Mouse (Mus musculus): Measurements from ENCODE around the gene Zfp865. TPM values are rescaled to one million over a fixed set of nuclear protein-coding genes. Genes with fewer than 3 reads are reported as not detected.

Zfp865 gene
- polyA plus RNA-seq, 1 experiment from 2014 or later, result 5.7 TPM

DNA sequence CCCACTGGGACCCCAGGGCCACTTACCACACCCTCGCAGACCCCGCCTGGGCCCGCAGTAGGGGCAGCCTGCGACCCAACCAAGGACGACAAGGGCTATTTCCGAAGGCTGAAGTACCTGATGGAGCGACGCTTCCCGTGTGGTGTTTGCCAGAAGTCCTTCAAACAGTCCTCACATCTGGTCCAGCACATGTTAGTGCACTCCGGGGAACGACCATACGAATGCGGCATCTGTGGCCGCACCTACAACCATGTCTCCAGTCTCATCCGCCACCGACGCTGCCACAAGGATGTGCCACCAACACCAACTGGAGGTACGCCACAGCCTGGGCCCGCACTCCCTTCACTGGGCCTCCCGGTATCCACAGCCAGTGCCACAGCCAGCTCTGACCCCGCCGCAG is 9.4 kb downstream of the Zfp865 start:
- no peak overlapping the region for H3K27ac ChIP-seq (ENCODE audit: low read length)
- no peaks in the 10 kb centered on the region for H3K4me1 ChIP-seq (replicated peaks; ENCODE audit: control insufficient read depth, insufficient read depth, low read length)
- H3K27me3 ChIP-seq (ENCODE audit: control insufficient read depth, insufficient read depth, low read depth, low read length), result no peaks in the 10 kb centered on the region
- H3K9me3 ChIP-seq (ENCODE audit: control insufficient read depth, low read length), result peaks cover 38% of the 10 kb centered on the region
- ATAC-seq (ENCODE audit: low read depth), result no peak
- H3K36me3 ChIP-seq (ENCODE audit: control insufficient read depth, insufficient read depth, low read length), result peaks cover 68% of the 10 kb centered on the region
- H3K9ac ChIP-seq (ENCODE audit: low read length), result no peak overlapping the region
- H3K4me3 ChIP-seq (ENCODE audit: low read length), result no peak overlapping the region
- H3K4me2 ChIP-seq (ENCODE audit: low read depth, low read length), result no peak overlapping the region
- 93% methylated on average over 22 of the region's 22 CpGs for WGBS

DNA sequence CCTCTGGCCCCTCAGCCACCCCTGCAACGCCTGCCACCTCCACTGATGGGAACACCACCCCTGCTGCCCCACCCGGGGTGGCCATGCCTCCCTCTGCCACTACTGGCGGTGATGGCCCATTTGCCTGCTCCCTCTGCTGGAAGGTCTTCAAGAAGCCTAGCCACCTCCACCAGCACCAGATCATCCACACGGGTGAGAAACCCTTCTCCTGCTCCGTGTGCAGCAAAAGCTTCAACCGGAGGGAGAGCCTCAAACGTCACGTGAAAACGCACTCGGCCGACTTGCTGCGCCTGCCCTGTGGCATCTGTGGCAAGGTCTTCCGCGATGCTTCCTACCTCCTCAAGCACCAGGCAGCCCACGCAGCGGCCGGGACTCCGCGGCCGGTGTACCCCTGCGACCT is 9.8 kb downstream of the Zfp865 start:
- WGBS, result 90% methylated on average over 21 of the region's 21 CpGs
- H3K9ac ChIP-seq (ENCODE audit: low read length), result no peak overlapping the region
- H3K36me3 ChIP-seq (ENCODE audit: control insufficient read depth, insufficient read depth, low read length), result peaks cover 72% of the 10 kb centered on the region
- no peak for ATAC-seq (ENCODE audit: low read depth)
- H3K9me3 ChIP-seq (ENCODE audit: control insufficient read depth, low read length), result peaks cover 38% of the 10 kb centered on the region
- H3K4me2 ChIP-seq (ENCODE audit: low read depth, low read length), result no peak overlapping the region
- no peak overlapping the region for H3K27ac ChIP-seq (ENCODE audit: low read length)
- no peaks in the 10 kb centered on the region for H3K4me1 ChIP-seq (replicated peaks; ENCODE audit: control insufficient read depth, insufficient read depth, low read length)
- no peaks in the 10 kb centered on the region for H3K27me3 ChIP-seq (ENCODE audit: control insufficient read depth, insufficient read depth, low read depth, low read length)
- H3K4me3 ChIP-seq (ENCODE audit: low read length), result no peak overlapping the region

DNA sequence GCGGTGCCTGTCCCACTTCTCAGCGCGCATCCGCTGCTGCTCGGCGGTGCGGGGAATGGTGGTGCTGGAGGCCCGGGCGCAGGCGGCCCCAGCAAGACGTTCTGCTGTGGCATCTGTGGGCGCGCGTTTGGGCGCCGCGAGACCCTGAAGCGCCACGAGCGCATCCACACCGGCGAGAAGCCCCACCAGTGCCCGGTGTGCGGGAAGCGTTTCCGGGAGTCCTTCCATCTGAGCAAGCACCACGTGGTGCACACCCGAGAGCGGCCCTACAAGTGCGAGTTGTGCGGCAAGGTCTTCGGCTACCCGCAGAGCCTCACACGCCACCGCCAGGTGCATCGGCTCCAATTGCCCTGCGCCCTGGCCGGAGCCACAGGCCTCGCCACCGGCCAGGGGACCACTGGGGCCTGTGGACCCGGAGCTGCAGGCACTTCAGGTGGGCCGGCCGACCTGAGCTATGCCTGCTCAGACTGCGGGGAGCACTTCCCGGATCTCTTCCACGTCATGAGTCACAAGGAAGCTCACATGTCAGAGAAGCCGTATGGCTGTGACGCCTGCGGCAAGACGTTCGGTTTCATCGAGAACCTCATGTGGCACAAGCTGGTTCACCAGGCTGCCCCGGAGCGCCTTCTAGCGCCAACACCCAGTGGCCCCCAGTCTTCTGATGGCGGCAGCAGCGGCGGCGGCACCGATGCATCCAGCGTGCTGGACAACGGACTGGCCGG is 10.5 kb downstream of the Zfp865 start:
- no peak for ATAC-seq (ENCODE audit: low read depth)
- WGBS, result 89% methylated on average over 63 of the region's 63 CpGs
- Histone ChIP-seq H3K4me2 (ENCODE audit: low read depth, low read length) (no peak overlapping the region), H3K4me3 (ENCODE audit: low read length) (no peak overlapping the region), H3K36me3 (ENCODE audit: control insufficient read depth, insufficient read depth, low read length) (peaks cover 78% of the 10 kb centered on the region), H3K4me1 (replicated peaks; ENCODE audit: control insufficient read depth, insufficient read depth, low read length) (no peaks in the 10 kb centered on the region), H3K9ac (ENCODE audit: low read length) (no peak overlapping the region), H3K27ac (ENCODE audit: low read length) (no peak overlapping the region), H3K27me3 (ENCODE audit: control insufficient read depth, insufficient read depth, low read depth, low read length) (no peaks in the 10 kb centered on the region), H3K9me3 (ENCODE audit: control insufficient read depth, low read length) (peaks cover 41% of the 10 kb centered on the region)

DNA sequence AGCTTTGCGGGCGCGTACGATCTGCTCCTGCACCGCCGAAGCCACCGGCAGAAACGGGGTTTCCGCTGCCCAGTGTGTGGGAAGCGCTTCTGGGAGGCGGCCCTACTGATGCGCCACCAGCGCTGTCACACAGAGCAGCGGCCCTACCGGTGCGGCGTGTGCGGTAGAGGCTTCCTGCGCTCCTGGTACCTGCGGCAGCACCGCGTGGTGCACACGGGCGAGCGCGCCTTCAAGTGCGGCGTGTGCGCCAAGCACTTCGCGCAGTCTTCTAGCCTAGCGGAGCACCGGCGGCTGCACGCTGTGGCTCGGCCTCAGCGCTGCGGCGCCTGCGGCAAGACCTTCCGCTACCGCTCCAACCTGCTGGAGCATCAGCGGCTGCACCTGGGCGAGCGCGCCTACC is 11.3 kb downstream of the Zfp865 start:
- no peaks in the 10 kb centered on the region for H3K4me1 ChIP-seq (replicated peaks; ENCODE audit: control insufficient read depth, insufficient read depth, low read length)
- 84% methylated on average over 45 of the region's 46 CpGs for WGBS
- H3K9me3 ChIP-seq (ENCODE audit: control insufficient read depth, low read length), result peaks cover 41% of the 10 kb centered on the region
- H3K9ac ChIP-seq (ENCODE audit: low read length), result no peak overlapping the region
- H3K4me2 ChIP-seq (ENCODE audit: low read depth, low read length), result no peak overlapping the region
- ATAC-seq (ENCODE audit: low read depth), result no peak
- peaks cover 84% of the 10 kb centered on the region for H3K36me3 ChIP-seq (ENCODE audit: control insufficient read depth, insufficient read depth, low read length)
- H3K27me3 ChIP-seq (ENCODE audit: control insufficient read depth, insufficient read depth, low read depth, low read length), result no peaks in the 10 kb centered on the region
- no peak overlapping the region for H3K4me3 ChIP-seq (ENCODE audit: low read length)
- H3K27ac ChIP-seq (ENCODE audit: low read length), result no peak overlapping the region

DNA sequence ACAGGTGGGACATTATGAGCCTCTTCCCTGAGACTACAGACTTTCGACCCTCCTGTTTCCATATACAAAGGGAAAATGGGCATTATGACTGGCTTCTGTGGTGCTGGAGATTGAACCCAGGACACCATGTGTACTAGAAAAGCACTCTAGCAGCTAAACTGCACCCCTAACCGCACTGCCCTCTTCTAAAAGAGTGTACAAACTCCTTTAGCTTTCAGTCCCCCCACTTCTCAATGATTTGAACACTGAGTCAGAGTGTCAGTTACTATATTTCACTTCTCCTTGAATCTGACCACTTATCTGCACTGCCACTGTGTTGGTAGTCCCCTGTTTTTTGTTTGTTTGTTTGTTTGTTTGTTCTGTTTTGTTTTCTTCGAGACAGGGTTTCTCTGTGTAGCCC is 13.6 kb downstream of the Zfp865 start, which contains the start of gene 4632433K11Rik:
TSS of gene 4632433K11Rik (plus strand) at position 301 of the 400 bp plus-strand sequence.
- no peak for ATAC-seq (ENCODE audit: low read depth)
- H3K9me3 ChIP-seq (ENCODE audit: control insufficient read depth, low read length), result peaks cover 40% of the 10 kb centered on the region
- no peak within 1 kb of the TSS for H3K9ac ChIP-seq (ENCODE audit: low read length)
- H3K27me3 ChIP-seq (ENCODE audit: control insufficient read depth, insufficient read depth, low read depth, low read length), result no peaks in the 10 kb centered on the region
- H3K36me3 ChIP-seq (ENCODE audit: control insufficient read depth, insufficient read depth, low read length), result peaks cover 72% of the 10 kb centered on the region
- H3K4me2 ChIP-seq (ENCODE audit: low read depth, low read length), result no peak within 1 kb of the TSS
- WGBS, result 81% methylated on average over 3 of the region's 3 CpGs
- H3K4me1 ChIP-seq (replicated peaks; ENCODE audit: control insufficient read depth, insufficient read depth, low read length), result peaks cover 5% of the 10 kb centered on the region; the same call in 1 of the 2 replicates
- no peak within 1 kb of the TSS for H3K27ac ChIP-seq (ENCODE audit: low read length)
- no peak within 1 kb of the TSS for H3K4me3 ChIP-seq (ENCODE audit: low read length)

DNA sequence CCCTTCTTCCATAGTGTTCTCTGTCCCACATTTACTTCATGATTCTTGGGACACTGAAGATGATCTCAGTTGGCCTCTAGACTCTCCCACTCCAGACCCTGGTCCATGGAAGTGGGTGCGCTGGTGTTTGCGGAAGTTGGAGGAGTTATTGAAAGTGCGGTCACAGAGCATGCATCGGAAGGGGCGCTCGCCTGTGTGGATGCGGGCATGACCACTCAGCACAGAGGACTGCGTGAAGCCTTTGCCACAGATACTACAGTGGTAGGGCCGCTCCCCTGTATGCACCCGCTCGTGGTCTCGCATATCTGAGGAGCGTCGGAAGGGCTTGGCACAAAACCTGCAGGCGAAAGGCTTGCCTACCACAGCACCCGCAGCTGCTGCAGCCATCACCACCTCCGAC is 15.5 kb downstream of the Zfp865 start:
- peaks cover 12% of the 10 kb centered on the region; the same call in 1 of the 2 replicates for H3K4me1 ChIP-seq (replicated peaks; ENCODE audit: control insufficient read depth, insufficient read depth, low read length)
- ATAC-seq (ENCODE audit: low read depth), result no peak
- H3K9me3 ChIP-seq (ENCODE audit: control insufficient read depth, low read length), result peaks cover 22% of the 10 kb centered on the region
- H3K27me3 ChIP-seq (ENCODE audit: control insufficient read depth, insufficient read depth, low read depth, low read length), result no peaks in the 10 kb centered on the region
- peaks cover 54% of the 10 kb centered on the region for H3K36me3 ChIP-seq (ENCODE audit: control insufficient read depth, insufficient read depth, low read length)
- H3K27ac ChIP-seq (ENCODE audit: low read length), result no peak overlapping the region
- 96% methylated on average over 17 of the region's 17 CpGs for WGBS
- H3K4me3 ChIP-seq (ENCODE audit: low read length), result no peak overlapping the region
- no peak overlapping the region for H3K9ac ChIP-seq (ENCODE audit: low read length)
- H3K4me2 ChIP-seq (ENCODE audit: low read depth, low read length), result no peak overlapping the region

DNA sequence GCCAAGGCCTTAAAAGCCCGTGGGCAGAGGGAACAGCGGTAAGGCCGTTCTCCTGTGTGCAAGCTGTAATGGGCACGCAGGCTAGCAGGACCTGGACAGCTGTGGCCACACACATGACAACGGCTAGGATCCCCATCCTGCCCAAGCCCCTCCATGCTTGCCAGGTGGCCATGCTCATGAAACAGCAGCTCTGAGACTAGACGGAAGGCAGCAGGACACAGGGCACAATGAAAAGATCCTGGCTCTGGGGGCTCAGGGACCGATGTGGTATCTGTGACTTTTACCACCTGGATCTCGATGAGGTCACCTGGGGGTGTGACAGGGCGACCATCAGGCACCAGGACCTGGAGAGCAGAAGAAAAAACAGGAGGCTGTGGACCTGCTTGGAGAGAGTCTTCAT is 16.0 kb downstream of the Zfp865 start:
- 89% methylated on average over 9 of the region's 9 CpGs for WGBS

DNA sequence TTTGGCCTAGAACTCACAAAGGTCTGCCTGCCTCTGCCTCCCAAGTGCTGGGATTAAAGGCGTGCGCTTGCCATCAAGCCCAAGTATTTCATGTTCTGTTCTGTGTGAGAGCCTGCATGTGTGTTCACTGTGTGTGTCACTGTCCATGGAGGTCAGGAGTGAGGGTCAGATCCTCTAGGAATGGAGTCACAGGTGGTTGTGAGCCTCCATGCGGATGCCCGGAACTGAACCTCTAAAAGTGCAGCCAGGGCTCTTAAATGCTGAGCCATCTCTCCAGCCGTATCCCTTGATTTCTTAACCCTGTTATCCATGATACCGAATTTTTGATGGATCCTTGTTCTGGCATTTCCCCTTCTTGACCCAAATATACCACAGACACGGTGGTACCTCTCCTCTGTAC is 16.9 kb downstream of the Zfp865 start:
- peaks cover 40% of the 10 kb centered on the region for H3K36me3 ChIP-seq (ENCODE audit: control insufficient read depth, insufficient read depth, low read length)
- 92% methylated on average over 7 of the region's 7 CpGs for WGBS
- ATAC-seq (ENCODE audit: low read depth), result no peak

More for the DNA sequence above, 16.0 kb downstream of the Zfp865 start:
- H3K4me2 ChIP-seq (ENCODE audit: low read depth, low read length), result no peak overlapping the region
- peaks cover 49% of the 10 kb centered on the region for H3K36me3 ChIP-seq (ENCODE audit: control insufficient read depth, insufficient read depth, low read length)
- no peak overlapping the region for H3K4me3 ChIP-seq (ENCODE audit: low read length)
- no peak for ATAC-seq (ENCODE audit: low read depth)
- no peak overlapping the region for H3K27ac ChIP-seq (ENCODE audit: low read length)
- peaks cover 12% of the 10 kb centered on the region; the same call in 1 of the 2 replicates for H3K4me1 ChIP-seq (replicated peaks; ENCODE audit: control insufficient read depth, insufficient read depth, low read length)
- no peak overlapping the region for H3K9ac ChIP-seq (ENCODE audit: low read length)
- H3K9me3 ChIP-seq (ENCODE audit: control insufficient read depth, low read length), result peaks cover 17% of the 10 kb centered on the region
- H3K27me3 ChIP-seq (ENCODE audit: control insufficient read depth, insufficient read depth, low read depth, low read length), result no peaks in the 10 kb centered on the region

DNA sequence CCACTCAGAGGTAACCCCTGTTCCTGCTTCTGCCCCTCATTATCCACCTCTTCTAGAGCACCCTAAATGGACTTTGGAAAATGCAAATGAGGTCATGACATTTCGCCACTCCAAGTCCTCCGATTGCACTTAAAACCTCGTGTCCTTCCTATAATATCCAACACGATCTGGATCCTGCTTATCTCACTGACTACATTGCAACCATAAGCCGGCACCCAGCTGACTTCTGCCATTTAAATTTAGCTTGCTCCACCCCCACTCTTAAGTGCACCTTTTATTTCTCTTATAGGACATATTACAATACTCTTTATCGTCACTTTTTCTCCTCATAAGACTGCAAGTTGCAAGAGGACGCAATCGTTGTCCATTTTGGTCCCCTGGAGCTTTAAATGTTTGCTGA is 17.3 kb downstream of the Zfp865 start:
- no peaks in the 10 kb centered on the region for H3K27me3 ChIP-seq (ENCODE audit: control insufficient read depth, insufficient read depth, low read depth, low read length)
- H3K4me2 ChIP-seq (ENCODE audit: low read depth, low read length), result peak overlapping the region; percentile 67
- no peak for ATAC-seq (ENCODE audit: low read depth)
- H3K4me3 ChIP-seq (ENCODE audit: low read length), result peak overlapping the region; percentile 90
- peaks cover 35% of the 10 kb centered on the region for H3K36me3 ChIP-seq (ENCODE audit: control insufficient read depth, insufficient read depth, low read length)
- WGBS, result 86% methylated on average over 8 of the region's 8 CpGs
- H3K9me3 ChIP-seq (ENCODE audit: control insufficient read depth, low read length), result peaks cover 5% of the 10 kb centered on the region; the same call in 1 of the 2 replicates
- H3K4me1 ChIP-seq (replicated peaks; ENCODE audit: control insufficient read depth, insufficient read depth, low read length), result peaks cover 12% of the 10 kb centered on the region; the same call in 1 of the 2 replicates
- H3K27ac ChIP-seq (ENCODE audit: low read length), result peak overlapping the region; percentile 97; the same call in 1 of the 2 replicates
- H3K9ac ChIP-seq (ENCODE audit: low read length), result no peak overlapping the region

More for the DNA sequence above, 16.9 kb downstream of the Zfp865 start:
- peaks cover 12% of the 10 kb centered on the region; the same call in 1 of the 2 replicates for H3K4me1 ChIP-seq (replicated peaks; ENCODE audit: control insufficient read depth, insufficient read depth, low read length)
- H3K9ac ChIP-seq (ENCODE audit: low read length), result no peak overlapping the region
- H3K4me3 ChIP-seq (ENCODE audit: low read length), result no peak overlapping the region
- no peak overlapping the region for H3K27ac ChIP-seq (ENCODE audit: low read length)
- H3K27me3 ChIP-seq (ENCODE audit: control insufficient read depth, insufficient read depth, low read depth, low read length), result no peaks in the 10 kb centered on the region
- no peak overlapping the region for H3K4me2 ChIP-seq (ENCODE audit: low read depth, low read length)
- H3K9me3 ChIP-seq (ENCODE audit: control insufficient read depth, low read length), result peaks cover 8% of the 10 kb centered on the region
